Mouse (Mus musculus): ENCODE results near the gene Atp2b1.

- TF ChIP-seq FLI1 (IDR thresholded peaks at IDR 0.05; ENCODE audit: low read length) (no peak), GATA1 (IDR thresholded peaks at IDR 0.05; ENCODE audit: borderline replicate concordance, low read length) (no peak)
These were observed 35.6 kb upstream of the Atp2b1 start for GRCm38 (mm10) chr10:98878636-98879035.
